Mouse (Mus musculus) stomach, postnatal 0 days (tissue): ENCODE results near the gene Gm20431. TPM values are rescaled to one million over a fixed set of nuclear protein-coding genes. Genes with fewer than 3 reads are reported as not detected.

Experiments used
- ATAC-seq: fragments of 200-750 bp; cut with Nextera tagmentation; 2 replicates; pipeline ENCODE4 v1.8.0; 2017; ENCODE audit not compliant: low FRiP score, low TSS enrichment
- DNase-seq: peaks from one replicate; pipeline ENCODE4 v3.0.0-alpha.2; 2016; ENCODE audit warnings: low spot score
- H3K27ac ChIP-seq: fragments of 300-500 bp; sonication (generic); replicated peaks from 2 replicates; pipeline ENCODE4 v1.5.1; 2014; ENCODE audit warnings: mild to moderate bottlenecking, control low read depth
- H3K27me3 ChIP-seq: fragments of 300-500 bp; sonication (generic); 2 replicates; pipeline ENCODE4 v1.6.1; 2014; ENCODE audit warnings: low read length; ENCODE audit not compliant: control insufficient read depth, insufficient read depth
- H3K36me3 ChIP-seq: fragments of 300-500 bp; sonication (generic); 2 replicates; pipeline ENCODE4 v1.6.1; 2014; ENCODE audit warnings: low read length, mixed read lengths; ENCODE audit not compliant: control insufficient read depth, insufficient read depth
- H3K4me1 ChIP-seq: fragments of 300-500 bp; sonication (generic); replicated peaks from 2 replicates; pipeline ENCODE4 v1.6.1; 2014; ENCODE audit warnings: antibody characterized with exemption; ENCODE audit not compliant: control insufficient read depth, insufficient read depth
- H3K4me2 ChIP-seq: fragments of 300-500 bp; sonication (generic); replicated peaks from 2 replicates; pipeline ENCODE4 v1.6.1; 2014; ENCODE audit warnings: low read depth, mild to moderate bottlenecking, control low read depth, moderate library complexity
- H3K4me3 ChIP-seq: fragments of 300-500 bp; sonication (generic); 2 replicates; pipeline ENCODE4 v1.5.1; 2014; ENCODE audit warnings: low read depth, low read length, control low read depth
- H3K9ac ChIP-seq: fragments of 300-500 bp; sonication (generic); 2 replicates; pipeline ENCODE4 v1.6.1; 2014; ENCODE audit warnings: mild to moderate bottlenecking, low read length, control low read depth, mixed read lengths
- H3K9me3 ChIP-seq: fragments of 300-500 bp; sonication (generic); 2 replicates; pipeline ENCODE4 v1.6.1; 2016; ENCODE audit warnings: low read length; ENCODE audit not compliant: control insufficient read depth
- CTCF ChIP-seq: IDR thresholded peaks from 2 replicates; pipeline ENCODE4 v1.5.1; 2016; ENCODE audit warnings: antibody characterized with exemption, low read depth, mild to moderate bottlenecking, moderate library complexity
- EP300 ChIP-seq: optimal IDR thresholded peaks from 2 replicates; pipeline ENCODE3; 2016; ENCODE audit warnings: antibody characterized with exemption
- WGBS: fragments of 180-500 bp; shearing (Covaris S2); extraction: QIAGEN DNeasy Blood & Tissue Kit; methylation state at CpG from one replicate; pipeline ENCODE4 v1.1.7; 2014; 5-methylcytosine and 5-hydroxymethylcytosine counted together
- polyA plus RNA-seq: library from polyadenylated mRNA; unstranded; fragments of >200 nt; fragmentation: Nextera tagmentation; extraction: Ambion mirVana; gene quantifications from 2 replicates; pipeline ENCODE4 v1.2.1, GENCODE M21; 2015

Gm20431 gene
- polyA plus RNA-seq, 1 experiment from 2014 or later, result 13.4 TPM

DNA sequence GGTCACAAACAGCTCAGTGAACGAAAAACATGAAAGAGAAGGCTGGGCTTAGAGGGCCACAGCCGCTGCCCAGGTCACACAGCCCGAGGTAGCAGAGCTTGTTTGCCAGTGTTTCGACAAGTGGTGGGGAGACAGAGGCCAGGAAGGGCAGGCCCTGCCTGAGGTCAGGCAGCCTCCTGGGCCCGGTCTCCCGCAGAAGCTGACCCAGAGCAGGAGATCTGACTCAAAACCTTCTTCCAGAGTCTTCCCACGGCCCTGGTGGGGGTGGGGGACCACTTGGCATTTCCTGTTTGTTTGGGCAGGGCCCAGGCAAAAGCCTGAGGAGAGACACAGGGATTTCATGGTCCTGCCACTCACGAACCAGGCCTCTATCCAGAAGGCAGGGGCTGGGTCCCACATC is 75.3 kb downstream of the Gm20431 start:
- Histone ChIP-seq H3K4me1 (0 out of 2 replicates have a peak, but pooled peaks cover 3% of the 10 kb centered on the region), H3K36me3 (no peaks in the 10 kb centered on the region), H3K4me2 (no peak overlapping the region), H3K9me3 (no peaks in the 10 kb centered on the region), H3K27me3 (no peaks in the 10 kb centered on the region), H3K9ac (peak overlapping the region; percentile 23; the same call in 1 of the 2 replicates), H3K27ac (peak overlapping the region; percentile 70; the same call in 1 of the 2 replicates), H3K4me3 (no peak overlapping the region)
- WGBS, result 30% methylated on average over 8 of the region's 8 CpGs
- DNase-seq, result no peak
- TF ChIP-seq CTCF, result no peak
- no peak for TF ChIP-seq EP300
- no peak for ATAC-seq

DNA sequence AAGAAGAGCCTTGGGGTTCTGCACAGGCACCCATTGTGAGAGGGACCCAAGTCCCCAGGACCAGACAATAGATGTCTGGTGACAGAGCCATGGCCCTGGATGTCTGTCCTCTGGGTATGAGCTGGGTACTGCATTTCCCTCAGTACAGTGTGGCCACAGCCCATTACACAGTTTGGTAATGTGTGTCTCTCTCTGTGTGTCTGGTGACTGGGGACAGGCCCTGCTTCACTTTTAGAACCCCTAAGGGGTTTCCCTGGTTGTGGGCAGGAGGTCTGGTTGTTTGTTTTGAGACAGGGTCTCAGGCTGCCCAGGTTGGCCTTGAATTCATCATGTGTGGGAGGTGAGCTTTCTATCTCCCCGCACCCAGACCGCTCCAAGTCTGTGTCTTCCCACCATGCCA is 76.0 kb downstream of the Gm20431 start:
- Histone ChIP-seq H3K9me3 (no peaks in the 10 kb centered on the region), H3K4me2 (no peak overlapping the region), H3K36me3 (no peaks in the 10 kb centered on the region), H3K9ac (no peak overlapping the region), H3K4me3 (no peak overlapping the region), H3K27me3 (no peaks in the 10 kb centered on the region), H3K27ac (no peak overlapping the region), H3K4me1 (no peaks in the 10 kb centered on the region)
- DNase-seq, result no peak
- no peak for TF ChIP-seq CTCF
- TF ChIP-seq EP300, result no peak
- WGBS, result 85% methylated on average over 2 of the region's 2 CpGs
- ATAC-seq, result no peak

GRCm38 (mm10) chr2:167583161-167583952 is 77.9 kb downstream of the Gm20431 start:
- H3K4me1 ChIP-seq, result no peaks in the 10 kb centered on the region
- H3K27ac ChIP-seq, result peak overlapping the region; percentile 63; the same call in 1 of the 2 replicates
- 27% methylated on average over 10 of the region's 10 CpGs for WGBS
- no peaks in the 10 kb centered on the region for H3K27me3 ChIP-seq
- no peak overlapping the region for H3K9ac ChIP-seq
- DNase-seq (no peak), ATAC-seq (no peak; the same call in 1 of the 2 replicates)
- no peaks in the 10 kb centered on the region for H3K9me3 ChIP-seq
- no peak overlapping the region for H3K4me3 ChIP-seq
- H3K4me2 ChIP-seq, result no peak overlapping the region
- TF ChIP-seq EP300 (no peak), CTCF (no peak)
- H3K36me3 ChIP-seq, result no peaks in the 10 kb centered on the region

- ATAC-seq (no peak; the same call in 1 of the 2 replicates), DNase-seq (no peak)
- Histone ChIP-seq H3K4me3 (no peak overlapping the region), H3K4me1 (no peaks in the 10 kb centered on the region), H3K4me2 (no peak overlapping the region), H3K36me3 (no peaks in the 10 kb centered on the region), H3K27me3 (no peaks in the 10 kb centered on the region), H3K9ac (no peak overlapping the region), H3K9me3 (no peaks in the 10 kb centered on the region), H3K27ac (no peak overlapping the region)
- WGBS, result 41% methylated on average over 5 of the region's 5 CpGs
- TF ChIP-seq CTCF, result no peak
- no peak for TF ChIP-seq EP300
These were observed 82.8 kb downstream of the Gm20431 start for GRCm38 (mm10) chr2:167578521-167578920.

GRCm38 (mm10) chr2:167577186-167577785 is 84.0 kb downstream of the Gm20431 start:
- Histone ChIP-seq H3K9me3 (no peaks in the 10 kb centered on the region), H3K27me3 (no peaks in the 10 kb centered on the region), H3K27ac (no peak overlapping the region), H3K4me1 (no peaks in the 10 kb centered on the region), H3K4me2 (no peak overlapping the region), H3K36me3 (no peaks in the 10 kb centered on the region), H3K9ac (no peak overlapping the region), H3K4me3 (no peak overlapping the region)
- WGBS, result 65% methylated on average over 9 of the region's 9 CpGs
- ATAC-seq (no peak), DNase-seq (no peak)
- no peak for TF ChIP-seq EP300
- no peak for TF ChIP-seq CTCF

DNA sequence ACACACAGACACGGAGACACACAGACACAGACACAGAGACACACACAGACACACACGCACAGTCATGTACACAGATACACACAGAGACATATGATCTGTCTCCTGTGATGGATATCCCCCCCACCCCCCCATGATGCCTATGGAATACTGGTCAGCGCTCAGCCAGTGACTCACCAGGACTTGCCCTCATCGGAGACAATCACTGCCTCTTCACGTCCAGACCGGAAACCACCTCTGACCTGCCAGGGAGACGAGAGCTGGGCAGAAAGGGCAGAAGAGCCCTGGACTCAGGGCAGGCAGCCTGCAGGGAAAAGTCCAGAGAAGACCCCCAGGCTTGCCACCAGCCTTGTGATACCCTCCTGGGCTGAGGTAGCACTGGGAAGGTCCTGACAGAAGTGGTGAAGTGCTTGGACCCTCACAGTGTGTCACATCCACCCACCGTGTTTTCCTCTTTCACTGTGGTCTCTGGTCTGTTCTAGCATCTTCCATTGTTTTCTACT is 85.1 kb downstream of the Gm20431 start:
- ATAC-seq (no peak), DNase-seq (no peak)
- Histone ChIP-seq H3K9me3 (no peaks in the 10 kb centered on the region), H3K27me3 (no peaks in the 10 kb centered on the region), H3K4me3 (no peak overlapping the region), H3K27ac (no peak overlapping the region), H3K4me1 (no peaks in the 10 kb centered on the region), H3K4me2 (no peak overlapping the region), H3K9ac (no peak overlapping the region), H3K36me3 (no peaks in the 10 kb centered on the region)
- TF ChIP-seq EP300, result no peak
- no peak for TF ChIP-seq CTCF
- WGBS, result 80% methylated on average over 8 of the region's 8 CpGs
